Mouse (Mus musculus) spleen, adult 2 months (tissue): ENCODE data around the gene Ntm. TPM values are rescaled to one million over a fixed set of nuclear protein-coding genes. Genes with fewer than 3 reads are reported as not detected.

Experiments used
- DNase-seq, 2 experiments: peaks; one replicate each; pipeline versions ENCODE4 v3.0.0 to v3.0.0-alpha.2; 2012 to 2021; ENCODE audit warnings: low spot score in 2 of 2, low read depth in 1 of 2
- H3K27ac ChIP-seq: fragments of 200-500 bp; 2 replicates; pipeline ENCODE4 v1.5.1; 2012; ENCODE audit warnings: low read length, inconsistent platforms; ENCODE audit not compliant: insufficient read depth
- H3K27me3 ChIP-seq: fragments of 200-500 bp; 2 replicates; pipeline ENCODE4 v1.6.1; 2012; ENCODE audit warnings: mild to moderate bottlenecking, moderate library complexity, low read length, inconsistent platforms; ENCODE audit not compliant: control insufficient read depth, insufficient read depth
- H3K36me3 ChIP-seq: fragments of 200-500 bp; 2 replicates; pipeline ENCODE4 v1.6.1; 2012; ENCODE audit warnings: mild to moderate bottlenecking, low read length, inconsistent platforms; ENCODE audit not compliant: control insufficient read depth, insufficient read depth
- H3K4me1 ChIP-seq: fragments of 200-500 bp; 2 replicates; pipeline ENCODE4 v1.6.1; 2011; ENCODE audit warnings: inconsistent platforms; ENCODE audit not compliant: control insufficient read depth, insufficient read depth, insufficient read length
- H3K4me3 ChIP-seq: fragments of 200-500 bp; 2 replicates; pipeline ENCODE4 v1.5.1; 2011; ENCODE audit warnings: mild to moderate bottlenecking, inconsistent platforms; ENCODE audit not compliant: insufficient read depth, insufficient read length; ENCODE audit errors: extremely low read depth
- CTCF ChIP-seq: fragments of 200-500 bp; IDR thresholded peaks from 2 replicates; pipeline ENCODE4 v1.5.1; 2011; ENCODE audit warnings: mild to moderate bottlenecking, inconsistent platforms; ENCODE audit not compliant: insufficient read depth, insufficient read length, insufficient replicate concordance; ENCODE audit errors: extremely low read depth
- POLR2A ChIP-seq: fragments of 200-500 bp; IDR thresholded peaks from 2 replicates; pipeline ENCODE4 v1.6.1; 2011; ENCODE audit warnings: low read depth, low read length, inconsistent platforms
- WGBS: fragments of 180-500 bp; shearing (Covaris S2); methylation state at CpG from one replicate; pipeline ENCODE4 v1.1.7; 2018; 5-methylcytosine and 5-hydroxymethylcytosine counted together
- polyA plus RNA-seq: library from polyadenylated mRNA; depleted of rRNA; stranded (reverse); fragments of >200 nt; gene quantifications from 2 replicates; pipeline ENCODE4 v1.2.3, GENCODE M21; 2012

Ntm gene
- polyA plus RNA-seq, 1 experiment: 0.18 TPM

GRCm38 (mm10) chr9:29759060-29759459 is 203.9 kb downstream of the Ntm start:
- no peak for DNase-seq
- WGBS: 86% methylated on average over 2 of the region's 2 CpGs
- Histone ChIP-seq H3K36me3 (no peaks in the 10 kb centered on the region), H3K4me3 (no peak overlapping the region), H3K27me3 (no peaks in the 10 kb centered on the region), H3K4me1 (no peaks in the 10 kb centered on the region), H3K27ac (no peak overlapping the region)
- TF ChIP-seq POLR2A (no peak), CTCF (no peak)

- DNase-seq: no peak
- Histone ChIP-seq H3K4me3 (no peak overlapping the region), H3K36me3 (no peaks in the 10 kb centered on the region), H3K27me3 (no peaks in the 10 kb centered on the region), H3K27ac (no peak overlapping the region), H3K4me1 (no peaks in the 10 kb centered on the region)
- TF ChIP-seq POLR2A (no peak), CTCF (no peak)
These were observed 208.6 kb downstream of the Ntm start for GRCm38 (mm10) chr9:29754374-29754773.

GRCm38 (mm10) chr9:29751396-29751795 is 211.5 kb downstream of the Ntm start:
- H3K27ac ChIP-seq: no peak overlapping the region
- DNase-seq: no peak
- TF ChIP-seq POLR2A (no peak), CTCF (no peak)
- H3K27me3 ChIP-seq: no peaks in the 10 kb centered on the region
- WGBS: 74% methylated on average over 1 of the region's 1 CpGs
- H3K4me1 ChIP-seq: no peaks in the 10 kb centered on the region
- H3K4me3 ChIP-seq: no peak overlapping the region
- no peaks in the 10 kb centered on the region for H3K36me3 ChIP-seq

DNA sequence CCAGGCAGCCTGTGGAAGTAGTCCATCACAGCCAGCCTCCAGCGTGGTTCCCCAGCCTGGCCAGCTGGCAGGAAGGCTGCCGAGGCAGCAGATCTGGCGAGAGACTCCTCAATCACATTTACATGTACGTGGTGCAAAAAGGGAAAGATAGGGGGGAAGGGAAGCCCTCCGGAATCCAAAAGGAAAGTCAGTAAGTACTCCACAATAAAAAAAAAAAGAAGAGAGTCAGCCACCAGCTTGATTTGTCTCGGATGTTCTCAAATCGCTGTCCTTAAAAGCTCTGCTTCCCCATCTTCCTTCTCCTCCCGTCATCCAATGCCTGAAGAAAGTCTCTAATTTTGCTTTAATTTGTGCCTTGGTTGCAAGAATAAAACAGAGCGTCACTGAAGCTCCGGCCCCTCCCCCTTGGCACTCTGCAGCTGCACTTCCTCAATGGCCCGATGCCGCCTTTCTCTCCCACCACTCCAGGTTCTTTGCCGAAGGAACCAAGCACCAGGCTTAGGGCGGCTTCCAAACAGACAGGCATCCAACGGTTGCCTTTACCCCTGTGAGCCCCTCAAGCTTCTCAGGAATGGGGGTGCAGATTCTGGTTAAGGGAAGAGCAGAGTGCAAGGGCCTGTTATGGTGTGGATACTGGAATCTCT is 212.4 kb downstream of the Ntm start:
- H3K27me3 ChIP-seq: no peaks in the 10 kb centered on the region
- no peak overlapping the region for H3K4me3 ChIP-seq
- DNase-seq: no peak
- H3K36me3 ChIP-seq: no peaks in the 10 kb centered on the region
- no peak overlapping the region for H3K27ac ChIP-seq
- no peak for TF ChIP-seq POLR2A
- no peak for TF ChIP-seq CTCF
- WGBS: 5% methylated on average over 15 of the region's 15 CpGs
- no peaks in the 10 kb centered on the region for H3K4me1 ChIP-seq

DNA sequence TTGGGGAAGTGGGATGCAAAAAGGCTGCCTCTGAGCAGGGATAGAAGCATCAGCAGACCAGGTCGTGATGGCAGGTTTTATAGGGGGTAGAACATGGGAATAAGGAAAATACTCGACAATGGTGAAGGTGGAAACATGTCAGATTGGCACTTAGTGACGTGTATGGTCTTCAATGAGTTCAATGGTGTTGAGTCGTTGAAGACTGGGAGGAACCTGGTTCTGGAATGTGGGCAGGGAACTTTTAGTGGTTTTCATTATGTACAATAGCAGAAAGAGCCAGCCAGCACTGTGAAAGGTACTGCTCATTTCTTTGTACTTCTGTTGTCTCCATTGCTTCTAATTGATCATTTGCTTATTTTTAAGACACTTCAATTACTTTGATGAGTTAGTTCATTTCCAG is 214.9 kb downstream of the Ntm start:
- H3K4me1 ChIP-seq: no peaks in the 10 kb centered on the region
- 70% methylated on average over 4 of the region's 4 CpGs for WGBS
- H3K27ac ChIP-seq: no peak overlapping the region
- no peak overlapping the region for H3K4me3 ChIP-seq
- DNase-seq: no peak
- H3K36me3 ChIP-seq: no peaks in the 10 kb centered on the region
- H3K27me3 ChIP-seq: no peaks in the 10 kb centered on the region
- TF ChIP-seq CTCF: no peak
- TF ChIP-seq POLR2A: no peak

GRCm38 (mm10) chr9:29738835-29739526 is 224.0 kb downstream of the Ntm start:
- 84% methylated on average over 9 of the region's 9 CpGs for WGBS
- H3K4me1 ChIP-seq: no peaks in the 10 kb centered on the region
- no peak overlapping the region for H3K4me3 ChIP-seq
- no peak overlapping the region for H3K27ac ChIP-seq
- no peak for DNase-seq
- no peaks in the 10 kb centered on the region for H3K36me3 ChIP-seq
- H3K27me3 ChIP-seq: no peaks in the 10 kb centered on the region
- TF ChIP-seq CTCF (no peak), POLR2A (no peak)

DNA sequence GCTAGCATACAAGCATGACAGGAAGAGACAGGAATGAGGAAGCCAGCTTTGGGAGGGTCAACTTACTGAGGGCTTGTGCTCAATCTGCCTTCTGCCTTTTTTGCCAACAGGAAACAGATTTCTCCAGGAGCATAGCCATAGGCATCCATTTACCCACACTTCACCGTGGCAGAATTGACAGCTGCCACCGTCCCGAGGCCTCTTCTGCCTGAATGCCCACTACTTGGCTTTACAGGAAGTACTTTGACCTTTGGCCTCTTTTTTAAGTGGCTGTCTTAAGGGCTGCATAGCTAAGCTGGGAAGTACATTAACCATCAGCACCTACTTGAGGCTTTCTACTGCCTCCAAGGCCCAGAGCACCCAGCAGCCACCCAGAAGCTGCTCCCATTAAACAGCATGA is 226.9 kb downstream of the Ntm start:
- Histone ChIP-seq H3K4me1 (no peaks in the 10 kb centered on the region), H3K36me3 (no peaks in the 10 kb centered on the region), H3K27me3 (no peaks in the 10 kb centered on the region), H3K27ac (no peak overlapping the region), H3K4me3 (no peak overlapping the region)
- 24% methylated on average over 3 of the region's 3 CpGs for WGBS
- no peak for DNase-seq
- no peak for TF ChIP-seq CTCF
- TF ChIP-seq POLR2A: no peak
